29 mouse cellular contexts compared by ENCODE assay signal in the genomic region with DNA sequence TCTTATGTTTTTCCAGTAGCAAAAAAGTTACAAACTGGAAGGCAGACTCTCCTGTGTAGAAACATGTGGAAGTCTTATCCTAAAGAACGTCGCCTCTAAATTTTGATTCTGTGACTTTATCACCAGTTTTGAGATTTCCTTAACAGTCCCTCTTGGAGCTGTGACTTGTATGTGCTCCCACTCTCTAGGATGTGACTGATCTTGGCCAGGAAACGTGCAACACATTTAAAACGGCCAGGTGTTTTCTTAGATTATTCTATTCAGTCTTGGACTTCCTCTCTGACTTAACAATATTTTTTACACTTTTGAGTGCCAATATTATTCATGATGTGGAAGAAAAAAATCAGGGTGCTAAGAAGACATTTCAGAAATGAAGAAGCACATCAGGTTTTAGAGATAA.
DNase-seq lines count a peak whose midpoint lies in the region; ATAC-seq lines count a peak whose summit lies in the region.
"Had no signal": no experiment of that assay in that cellular context is flagged by ENCODE, and none has a peak within 500 bp of the region (broad histone marks: within the 10 kb centered on the region; RNA-seq: fewer than 3 reads in every experiment).

No protein-coding gene starts in this region.

- H3K27ac ChIP-seq in midbrain, embryonic 15.5 days: no peak overlapping the region
- H3K27ac ChIP-seq: embryonic facial prominence, embryonic 12.5 days; embryonic facial prominence, embryonic 15.5 days; forebrain, embryonic 12.5 days; forebrain, embryonic 15.5 days; gastrocnemius, adult 2 months; heart, embryonic 10.5 days; hindbrain, embryonic 10.5 days; hindbrain, embryonic 13.5 days; intestine, embryonic 15.5 days had no signal

- peak; percentile 73 for ATAC-seq in frontal cortex, adult (ENCODE audit: low TSS enrichment)
- peak; percentile 62 to 78 for ATAC-seq in hematopoietic stem cell, adult 5-6 weeks (replicated peaks in 1 of 2; ENCODE audit: insufficient read depth in 1 of 2, low FRiP score in 2 of 2, low TSS enrichment in 1 of 2, low read depth in 1 of 2, poor library complexity in 2 of 2, severe bottlenecking in 2 of 2)
- no peak for ATAC-seq in midbrain, embryonic 15.5 days (replicated peaks)
- ATAC-seq: forebrain, embryonic 15.5 days; hindbrain, embryonic 16.5 days; intestine, embryonic 15.5 days; Patski had no signal

- 92% methylated on average over 4 of the region's 4 CpGs for WGBS in midbrain, embryonic 15.5 days

- H3K4me1 ChIP-seq in midbrain, embryonic 15.5 days: no peaks in the 10 kb centered on the region
- H3K4me1 ChIP-seq: embryonic facial prominence, embryonic 12.5 days; embryonic facial prominence, embryonic 15.5 days; forebrain, embryonic 12.5 days; forebrain, embryonic 15.5 days; heart, embryonic 10.5 days; hindbrain, embryonic 10.5 days; hindbrain, embryonic 13.5 days; intestine, embryonic 15.5 days had no signal

- no peaks in the 10 kb centered on the region for H3K9me3 ChIP-seq in midbrain, embryonic 15.5 days
- H3K9me3 ChIP-seq: embryonic facial prominence, embryonic 12.5 days; embryonic facial prominence, embryonic 15.5 days; forebrain, embryonic 12.5 days; forebrain, embryonic 15.5 days; G1E; heart, embryonic 10.5 days; hindbrain, embryonic 10.5 days; hindbrain, embryonic 13.5 days; intestine, embryonic 15.5 days had no signal

- H3K4me2 ChIP-seq in midbrain, embryonic 15.5 days: no peak overlapping the region
- H3K4me2 ChIP-seq: embryonic facial prominence, embryonic 12.5 days; embryonic facial prominence, embryonic 15.5 days; forebrain, embryonic 12.5 days; forebrain, embryonic 15.5 days; hindbrain, embryonic 13.5 days; intestine, embryonic 15.5 days had no signal

- H3K27me3 ChIP-seq in midbrain, embryonic 15.5 days (replicated peaks): no peaks in the 10 kb centered on the region
- H3K27me3 ChIP-seq: CH12.LX; embryonic facial prominence, embryonic 12.5 days; embryonic facial prominence, embryonic 15.5 days; forebrain, embryonic 12.5 days; forebrain, embryonic 15.5 days; hindbrain, embryonic 13.5 days; intestine, embryonic 15.5 days; Patski had no signal

- intact Hi-C loops in left cerebral cortex, postnatal 10 days (cut with DNase I): no loop called here

- H3K4me3 ChIP-seq in midbrain, embryonic 15.5 days: no peak overlapping the region
- H3K4me3 ChIP-seq: embryonic facial prominence, embryonic 12.5 days; embryonic facial prominence, embryonic 15.5 days; forebrain, embryonic 12.5 days; forebrain, embryonic 15.5 days; gastrocnemius, adult 2 months; heart, embryonic 10.5 days; hindbrain, embryonic 10.5 days; hindbrain, embryonic 13.5 days; intestine, embryonic 15.5 days had no signal

- H3K9ac ChIP-seq in midbrain, embryonic 15.5 days: no peak overlapping the region
- H3K9ac ChIP-seq: embryonic facial prominence, embryonic 12.5 days; embryonic facial prominence, embryonic 15.5 days; forebrain, embryonic 12.5 days; forebrain, embryonic 15.5 days; hindbrain, embryonic 13.5 days; intestine, embryonic 15.5 days had no signal

- no peak for DNase-seq in frontal cortex, postnatal 25 days (ENCODE audit: low spot score in 2 of 2)
- peak; percentile 1 for DNase-seq in left cerebral cortex, adult 11 months (ENCODE audit: low spot score)
- no peak for DNase-seq in left cerebral cortex, postnatal 10 days (ENCODE audit: extremely low spot score in 1 of 2, low spot score in 2 of 2)
- peak; percentile 97 for DNase-seq in 416B (ENCODE audit: low read depth)
- no peak for DNase-seq in gastrocnemius, adult 8-10 months (ENCODE audit: low spot score in 2 of 2)
- DNase-seq: adrenal gland, adult 2 months; adrenal gland, postnatal 14 days; B cell, adult 2 months; cerebellum, adult 11 months; cerebellum, adult 2 months; cerebellum, adult 9-11 months; cerebellum, postnatal 25 days; gastrocnemius, adult 2 months; gastrocnemius, postnatal 25 days had no signal

- no peaks in the 10 kb centered on the region for H3K36me3 ChIP-seq in midbrain, embryonic 15.5 days (replicated peaks)
- H3K36me3 ChIP-seq: embryonic facial prominence, embryonic 12.5 days; embryonic facial prominence, embryonic 15.5 days; forebrain, embryonic 12.5 days; forebrain, embryonic 15.5 days; G1E; heart, embryonic 10.5 days; hindbrain, embryonic 10.5 days; hindbrain, embryonic 13.5 days; intestine, embryonic 15.5 days had no signal

Comparison
In these comparisons a context has a peak if more than half of its experiments do, and no peak if none do; other contexts are left out.
1. DNase-seq: peak in left cerebral cortex, adult 11 months (single experiment) and 416B (single experiment); none in frontal cortex, postnatal 25 days (0 of 2), left cerebral cortex, postnatal 10 days (0 of 2) and gastrocnemius, adult 8-10 months (0 of 2).